Mouse (Mus musculus): Measurements from ENCODE around the gene Gm3239. TPM values are rescaled to one million over a fixed set of nuclear protein-coding genes. Genes with fewer than 3 reads are reported as not detected.

Gm3239 gene
- not detected for polyA plus RNA-seq (2017; shearing (Covaris generic))

GRCm38 (mm10) chr14:4663892-4664291 lies at the start of gene Gm3239:
Gene Gm3239 (plus strand): TSS chr14:4664192.

DNA sequence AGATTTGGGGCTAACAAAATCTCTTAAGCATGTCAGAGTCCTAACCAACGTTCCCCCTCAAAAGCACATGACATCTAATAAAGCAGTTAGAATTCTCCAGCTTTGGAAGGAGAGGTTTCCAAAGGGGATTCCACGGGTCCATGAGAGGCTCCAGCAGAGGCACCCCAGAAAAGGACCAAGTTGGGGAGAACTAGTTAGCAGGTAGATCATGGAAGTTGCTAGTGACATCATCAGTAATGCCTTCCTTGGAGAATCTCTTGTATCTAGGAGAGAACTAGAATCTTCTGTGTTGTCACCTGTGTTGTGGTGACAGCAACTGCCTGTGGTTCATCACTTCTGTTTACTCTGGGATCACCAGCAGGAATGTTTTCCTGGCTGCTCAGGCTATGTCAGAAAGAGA lies 31.9 kb upstream of the Gm3239 start, which contains the start of gene Gm8159:
TSS of gene Gm8159 (plus strand) at position 301 of the 400 bp plus-strand sequence.

DNA sequence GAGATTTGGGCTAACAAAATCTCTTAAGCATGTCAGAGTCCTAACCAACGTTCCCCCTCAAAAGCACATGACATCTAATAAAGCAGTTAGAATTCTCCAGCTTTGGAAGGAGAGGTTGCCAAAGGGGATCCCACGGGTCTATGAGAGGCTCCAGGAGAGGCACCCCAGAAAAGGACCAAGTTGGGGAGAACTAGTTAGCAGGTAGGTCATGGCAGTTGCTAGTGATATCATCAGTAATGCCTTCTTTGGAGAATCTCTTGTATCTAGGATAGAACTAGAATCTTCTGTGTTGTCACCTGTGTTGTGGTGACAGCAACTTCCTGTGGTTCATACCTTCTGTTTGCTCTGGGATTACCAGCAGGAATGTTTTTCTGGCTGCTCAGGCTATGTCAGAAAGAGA lies 44.9 kb downstream of the Gm3239 start, which contains the start of gene Gm7876:
TSS of gene Gm7876 (plus strand) at position 301 of the 400 bp plus-strand sequence.

Other genes with a start within 250 kb of the Gm3239 start
- gene Gm3164, start 248.7 kb upstream of the Gm3239 start, polyA plus RNA-seq (2017; shearing (Covaris generic)) = not detected
- gene Gm3173, start 233.2 kb upstream of the Gm3239 start, polyA plus RNA-seq (2017; shearing (Covaris generic)) = not detected
- gene Gm3182, start 182.4 kb upstream of the Gm3239 start, polyA plus RNA-seq (2017; shearing (Covaris generic)) = not detected
- gene Gm3047, start 108.8 kb upstream of the Gm3239 start, polyA plus RNA-seq (2017; shearing (Covaris generic)) = not detected
- gene Gm8159, start 31.8 kb upstream of the Gm3239 start, polyA plus RNA-seq (2017; shearing (Covaris generic)) = not detected
- not detected for gene Gm7876, start 45.0 kb downstream of the Gm3239 start, polyA plus RNA-seq (2017; shearing (Covaris generic))
- 0.21 TPM for gene Gm3252, start 62.6 kb downstream of the Gm3239 start, polyA plus RNA-seq (2017; shearing (Covaris generic))
- gene Gm9602, start 112.1 kb downstream of the Gm3239 start, polyA plus RNA-seq (2017; shearing (Covaris generic)) = not detected
- gene Gm3269, start 173.9 kb downstream of the Gm3239 start, polyA plus RNA-seq (2017; shearing (Covaris generic)) = not detected
- not detected for gene Gm3264, start 191.4 kb downstream of the Gm3239 start, polyA plus RNA-seq (2017; shearing (Covaris generic))
- gene Gm3278, start 228.2 kb downstream of the Gm3239 start, polyA plus RNA-seq (2017; shearing (Covaris generic)) = not detected

Measured in effector memory CD4-positive, alpha-beta T cell, adult 5 months (primary cell).